Comparison of ENCODE assay signal across 25 mouse cellular contexts in the genomic region with DNA sequence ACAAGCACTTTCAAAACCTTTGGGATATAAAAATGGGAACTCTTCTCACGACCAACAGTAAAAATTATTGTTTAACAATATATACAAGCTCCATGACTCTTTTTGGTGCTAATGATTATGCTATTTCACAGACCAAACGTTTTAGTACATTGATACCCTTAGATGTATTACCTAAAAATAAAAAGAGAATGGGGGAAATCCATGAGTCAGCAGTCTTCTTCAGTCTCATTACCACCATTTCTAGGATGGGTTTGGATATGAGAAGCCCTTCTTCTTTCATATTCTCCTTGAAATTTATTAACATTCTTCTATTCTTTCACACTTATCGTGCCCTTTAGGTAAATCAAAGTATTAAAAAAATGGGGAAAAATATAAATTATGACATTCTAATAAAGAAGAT.
"Had no signal": no experiment of that assay in that cellular context is flagged by ENCODE, and none has a peak within 500 bp of the region (broad histone marks: within the 10 kb centered on the region; RNA-seq: fewer than 3 reads in every experiment).

No protein-coding gene starts in this region.

- H3K27ac ChIP-seq: heart, embryonic 13.5 days; heart, embryonic 15.5 days; hindbrain, embryonic 10.5 days; hindbrain, embryonic 12.5 days; hindbrain, embryonic 13.5 days; hindbrain, embryonic 14.5 days; hindbrain, embryonic 15.5 days; hindbrain, postnatal 0 days; intestine, embryonic 15.5 days; kidney, embryonic 15.5 days; kidney, postnatal 0 days; layer of hippocampus, adult 2 months; left cerebral cortex, adult 2 months had no signal

- H3K4me2 ChIP-seq: heart, embryonic 12.5 days; heart, embryonic 13.5 days; heart, embryonic 15.5 days; hindbrain, embryonic 12.5 days; hindbrain, embryonic 13.5 days; hindbrain, embryonic 14.5 days; hindbrain, embryonic 15.5 days; intestine, embryonic 15.5 days; kidney, embryonic 15.5 days had no signal

- DNase-seq: heart, postnatal 10 days; heart, postnatal 14 days; heart, postnatal 36 days; heart, postnatal 4 days; kidney, adult 11 months; kidney, adult 18-20 months; kidney, postnatal 10 days; kidney, postnatal 14 days; kidney, postnatal 25 days; kidney, postnatal 4 days; layer of hippocampus, adult 9-11 months had no signal

- H3K9ac ChIP-seq: heart, embryonic 12.5 days; heart, embryonic 13.5 days; heart, embryonic 15.5 days; hindbrain, embryonic 12.5 days; hindbrain, embryonic 13.5 days; hindbrain, embryonic 14.5 days; hindbrain, embryonic 15.5 days; intestine, embryonic 15.5 days; kidney, embryonic 15.5 days had no signal

- H3K4me3 ChIP-seq: heart, embryonic 12.5 days; heart, embryonic 13.5 days; heart, embryonic 15.5 days; hindbrain, embryonic 10.5 days; hindbrain, embryonic 12.5 days; hindbrain, embryonic 13.5 days; hindbrain, embryonic 15.5 days; intestine, embryonic 15.5 days; kidney, embryonic 15.5 days; layer of hippocampus, adult 2 months; left cerebral cortex, adult 2 months had no signal

- H3K9me3 ChIP-seq: heart, embryonic 12.5 days; heart, embryonic 13.5 days; heart, embryonic 15.5 days; hindbrain, embryonic 10.5 days; hindbrain, embryonic 12.5 days; hindbrain, embryonic 13.5 days; hindbrain, embryonic 15.5 days; intestine, embryonic 15.5 days; kidney, embryonic 15.5 days had no signal

- H3K4me1 ChIP-seq: heart, embryonic 12.5 days; heart, embryonic 13.5 days; heart, embryonic 15.5 days; hindbrain, embryonic 10.5 days; hindbrain, embryonic 12.5 days; hindbrain, embryonic 13.5 days; hindbrain, embryonic 15.5 days; intestine, embryonic 15.5 days; kidney, embryonic 15.5 days had no signal

- H3K36me3 ChIP-seq: heart, embryonic 15.5 days had no signal

- H3K27me3 ChIP-seq: heart, embryonic 12.5 days; heart, embryonic 13.5 days; heart, embryonic 15.5 days; hindbrain, embryonic 12.5 days; hindbrain, embryonic 13.5 days; hindbrain, embryonic 15.5 days; intestine, embryonic 15.5 days; kidney, embryonic 15.5 days had no signal
